Mouse (Mus musculus) small intestine, adult 2 months (tissue): Measurements from ENCODE around the gene Pard3b. TPM values are rescaled to one million over a fixed set of nuclear protein-coding genes. Genes with fewer than 3 reads are reported as not detected.

Source experiments
- H3K27ac ChIP-seq: fragments of 200-500 bp; 2 replicates; pipeline ENCODE4 v1.5.1; 2012; ENCODE audit warnings: low read depth, low read length, control low read depth, inconsistent platforms; ENCODE audit not compliant: insufficient read depth
- H3K27me3 ChIP-seq: fragments of 200-500 bp; 2 replicates; pipeline ENCODE4 v1.6.1; 2012; ENCODE audit warnings: mild to moderate bottlenecking, moderate library complexity, low read length, inconsistent platforms; ENCODE audit not compliant: control insufficient read depth, insufficient read depth
- H3K36me3 ChIP-seq: fragments of 200-500 bp; 2 replicates; pipeline ENCODE4 v1.6.1; 2012; ENCODE audit warnings: mild to moderate bottlenecking, low read length, control low read depth, inconsistent platforms; ENCODE audit not compliant: control insufficient read depth, insufficient read depth
- H3K4me1 ChIP-seq: fragments of 200-500 bp; 2 replicates; pipeline ENCODE4 v1.6.1; 2012; ENCODE audit warnings: low read length, inconsistent platforms, mixed read lengths; ENCODE audit not compliant: control insufficient read depth, insufficient read depth, insufficient read length
- H3K4me3 ChIP-seq: fragments of 200-500 bp; 2 replicates; pipeline ENCODE4 v1.5.1; 2012; ENCODE audit warnings: low read depth, mild to moderate bottlenecking, control low read depth, inconsistent platforms, low read length, moderate library complexity
- CTCF ChIP-seq: fragments of 200-500 bp; IDR thresholded peaks from 2 replicates; pipeline ENCODE4 v1.5.1; 2012; ENCODE audit warnings: low read depth, mild to moderate bottlenecking, control low read depth, inconsistent platforms, low read length, moderate library complexity, mixed read lengths; ENCODE audit not compliant: insufficient replicate concordance, insufficient read length; ENCODE audit errors: extremely low read depth
- POLR2A ChIP-seq: fragments of 200-500 bp; IDR thresholded peaks from 2 replicates; pipeline ENCODE4 v1.6.1; 2012; ENCODE audit warnings: low read depth, mild to moderate bottlenecking, control low read depth, inconsistent platforms, low read length, moderate library complexity
- WGBS: fragments of 180-500 bp; shearing (Covaris S2); methylation state at CpG from one replicate; pipeline ENCODE4 v1.1.7; 2018; 5-methylcytosine and 5-hydroxymethylcytosine counted together
- polyA plus RNA-seq: library from polyadenylated mRNA; depleted of rRNA; stranded (reverse); fragments of >200 nt; gene quantifications from 2 replicates; pipeline ENCODE4 v1.2.3, GENCODE M21; 2012

Gene Pard3b
- polyA plus RNA-seq, 1 experiment: 7.2 TPM

DNA sequence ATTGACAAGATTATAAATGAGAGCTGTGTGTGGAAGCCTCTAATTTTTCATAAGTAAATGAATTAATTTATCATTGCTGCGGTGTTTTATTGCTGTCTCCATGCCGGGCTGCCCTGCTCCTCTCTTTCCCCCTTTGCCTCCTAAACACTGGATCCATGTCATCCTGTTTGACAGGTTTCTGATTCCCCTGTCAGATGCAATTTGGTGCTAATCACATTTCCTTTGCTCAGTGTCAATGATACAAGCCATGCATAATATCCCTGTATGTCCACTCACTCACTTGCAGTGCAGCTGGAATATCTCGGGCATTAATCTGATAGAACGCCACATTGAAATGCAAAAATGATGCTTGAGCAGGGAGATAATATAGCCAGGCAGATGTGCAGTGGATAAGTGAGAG lies 329.2 kb downstream of the Pard3b start:
- Histone ChIP-seq H3K4me3 (no peak overlapping the region), H3K27me3 (no peaks in the 10 kb centered on the region), H3K27ac (no peak overlapping the region), H3K4me1 (no peaks in the 10 kb centered on the region), H3K36me3 (no peaks in the 10 kb centered on the region)
- 88% methylated on average over 4 of the region's 4 CpGs for WGBS
- no peak for TF ChIP-seq CTCF
- no peak for TF ChIP-seq POLR2A

DNA sequence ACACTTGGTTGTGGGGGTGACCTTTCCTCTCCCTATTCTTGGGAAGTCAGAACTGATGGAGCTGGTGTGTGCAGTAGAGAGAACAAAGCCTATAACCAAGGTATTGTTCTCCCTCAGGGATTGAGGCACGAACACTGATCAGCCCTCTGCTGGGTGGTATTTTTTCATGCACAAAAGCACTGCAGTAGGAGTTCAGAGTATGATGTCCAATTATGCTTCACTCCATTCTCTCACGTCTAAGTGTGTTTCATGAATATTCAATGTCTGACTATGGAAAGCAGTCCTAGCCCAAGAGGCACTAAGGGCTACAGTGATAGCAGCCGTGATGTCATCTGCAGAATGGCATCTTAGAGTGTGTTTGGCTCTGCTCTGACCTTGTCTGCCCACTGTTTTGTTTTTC lies 359.1 kb downstream of the Pard3b start:
- Histone ChIP-seq H3K27me3 (no peaks in the 10 kb centered on the region), H3K36me3 (no peaks in the 10 kb centered on the region), H3K27ac (no peak overlapping the region), H3K4me3 (no peak overlapping the region), H3K4me1 (no peaks in the 10 kb centered on the region)
- TF ChIP-seq POLR2A: no peak
- TF ChIP-seq CTCF: no peak
- 88% methylated on average over 3 of the region's 3 CpGs for WGBS

DNA sequence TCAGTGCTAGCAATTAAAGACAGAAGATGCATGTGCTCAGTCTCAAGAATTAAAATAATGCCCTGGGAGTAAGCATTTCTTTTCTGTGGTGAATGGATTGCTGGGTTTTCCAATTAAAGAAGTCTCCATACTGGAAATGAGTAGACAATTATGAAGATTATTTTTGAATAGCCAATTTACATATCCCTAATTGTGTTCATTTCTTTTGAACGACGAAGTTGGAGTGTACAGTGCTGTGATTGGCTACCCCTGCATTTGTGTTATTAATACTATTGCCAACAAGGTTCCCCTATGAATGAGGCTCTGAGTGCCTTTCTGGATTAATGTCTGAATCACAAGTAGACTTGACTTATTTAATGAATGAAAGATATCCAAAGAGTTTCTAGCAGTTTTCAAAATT lies 370.2 kb downstream of the Pard3b start:
- no peaks in the 10 kb centered on the region for H3K27me3 ChIP-seq
- no peaks in the 10 kb centered on the region for H3K4me1 ChIP-seq
- 88% methylated on average over 2 of the region's 2 CpGs for WGBS
- TF ChIP-seq POLR2A: no peak
- no peak for TF ChIP-seq CTCF
- no peak overlapping the region for H3K4me3 ChIP-seq
- no peaks in the 10 kb centered on the region for H3K36me3 ChIP-seq
- no peak overlapping the region for H3K27ac ChIP-seq

DNA sequence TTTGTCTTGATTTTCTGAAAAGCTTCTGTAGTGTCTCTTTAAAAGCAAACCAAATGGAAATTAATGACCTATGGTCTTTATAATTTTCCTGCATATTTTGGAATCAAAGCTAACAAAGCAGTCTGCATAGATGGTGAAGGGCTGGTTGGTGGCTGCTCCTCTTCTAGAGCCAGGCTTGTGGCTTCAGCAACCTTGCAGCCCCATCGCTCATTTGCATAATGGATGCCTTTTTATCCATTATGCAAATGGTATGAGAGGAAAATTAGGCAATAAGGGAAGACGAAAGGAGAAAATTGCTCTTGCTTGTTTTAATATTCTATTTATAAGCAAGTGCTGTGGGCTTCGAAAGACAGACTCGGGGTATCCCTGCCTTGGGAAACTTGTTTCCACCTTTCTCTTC lies 373.1 kb downstream of the Pard3b start:
- H3K27ac ChIP-seq: no peak overlapping the region
- H3K36me3 ChIP-seq: no peaks in the 10 kb centered on the region
- no peaks in the 10 kb centered on the region for H3K4me1 ChIP-seq
- no peak for TF ChIP-seq CTCF
- TF ChIP-seq POLR2A: no peak
- no peak overlapping the region for H3K4me3 ChIP-seq
- 95% methylated on average over 4 of the region's 4 CpGs for WGBS
- no peaks in the 10 kb centered on the region for H3K27me3 ChIP-seq

DNA sequence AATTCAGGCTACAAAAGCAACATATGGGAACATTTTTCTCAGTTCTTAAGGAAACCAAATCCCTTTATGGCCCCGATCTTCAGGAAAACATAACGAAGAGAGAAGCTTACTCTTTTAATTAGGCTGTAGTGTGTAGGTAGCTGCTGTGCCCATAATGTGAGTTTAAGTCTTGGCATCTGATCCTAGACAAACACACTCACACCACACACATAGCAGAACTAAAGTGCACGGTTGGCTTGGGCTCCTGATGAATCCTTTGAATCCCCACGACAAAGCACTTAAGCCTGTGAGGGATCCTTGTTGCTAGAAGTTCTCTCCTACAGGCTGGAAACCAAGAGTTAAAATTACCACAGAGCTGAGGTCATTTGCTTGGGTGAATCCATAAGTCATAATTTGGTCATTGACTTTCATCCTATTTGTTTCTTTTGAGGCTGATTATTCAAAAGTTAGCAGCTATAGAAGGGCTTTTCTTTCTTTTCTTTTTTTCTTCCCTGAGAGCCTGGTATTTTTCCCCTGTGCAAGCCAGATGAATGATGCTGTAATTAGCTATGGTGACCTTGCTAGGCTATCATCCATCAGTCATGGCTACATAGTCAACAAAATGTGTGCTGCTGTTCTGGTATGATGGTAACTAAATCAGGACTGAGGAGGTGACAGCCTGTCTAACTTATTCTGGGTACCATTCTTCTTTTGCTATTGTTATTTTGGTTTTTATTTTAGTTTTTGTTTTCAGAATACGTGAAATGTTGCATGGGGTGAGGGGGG lies 378.1 kb downstream of the Pard3b start:
- Histone ChIP-seq H3K27ac (no peak overlapping the region), H3K4me3 (no peak overlapping the region), H3K27me3 (no peaks in the 10 kb centered on the region), H3K4me1 (no peaks in the 10 kb centered on the region), H3K36me3 (no peaks in the 10 kb centered on the region)
- no peak for TF ChIP-seq CTCF
- TF ChIP-seq POLR2A: no peak
- 83% methylated on average over 5 of the region's 5 CpGs for WGBS

DNA sequence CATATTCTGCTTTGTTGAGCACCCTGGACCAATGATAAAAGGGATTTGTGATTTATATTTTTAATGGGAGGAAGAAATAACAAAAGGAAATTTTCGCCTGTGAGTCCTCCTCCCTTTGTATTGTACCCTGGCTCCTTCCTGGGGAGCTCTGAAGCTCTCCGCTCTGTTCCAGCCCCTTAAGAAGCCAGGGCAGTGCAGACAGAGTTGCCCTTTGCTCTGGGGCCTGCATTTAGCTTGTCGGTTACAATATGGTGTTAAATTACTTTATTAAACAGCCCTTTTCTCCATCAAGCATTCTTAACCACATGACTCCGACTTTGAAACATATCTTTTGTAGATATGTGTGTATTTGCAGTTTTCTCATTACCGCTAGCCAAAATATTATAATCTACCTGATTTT lies 379.7 kb downstream of the Pard3b start:
- TF ChIP-seq POLR2A (no peak), CTCF (no peak)
- no peaks in the 10 kb centered on the region for H3K36me3 ChIP-seq
- H3K27me3 ChIP-seq: no peaks in the 10 kb centered on the region
- H3K4me1 ChIP-seq: no peaks in the 10 kb centered on the region
- H3K27ac ChIP-seq: no peak overlapping the region
- H3K4me3 ChIP-seq: no peak overlapping the region
- 54% methylated on average over 5 of the region's 5 CpGs for WGBS

DNA sequence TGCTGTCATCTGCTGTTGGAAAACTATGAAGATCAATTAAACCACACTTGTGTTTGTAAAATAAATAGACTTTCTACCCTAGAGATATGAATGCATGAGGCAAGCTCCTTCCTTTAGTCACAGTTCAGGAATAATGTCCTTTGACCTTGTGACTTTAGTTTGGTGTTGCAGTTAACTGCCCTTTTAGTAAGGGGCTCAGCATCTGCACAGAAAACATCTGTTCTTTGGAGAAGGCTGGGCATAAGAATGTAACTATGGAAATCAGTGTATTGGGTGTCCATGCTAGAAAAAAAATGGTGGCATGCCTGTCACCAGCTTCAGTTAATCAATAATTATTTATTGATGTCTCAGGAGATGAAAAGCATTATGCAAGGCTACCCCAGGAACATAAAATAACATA lies 381.1 kb downstream of the Pard3b start:
- Histone ChIP-seq H3K4me1 (no peaks in the 10 kb centered on the region), H3K27ac (no peak overlapping the region), H3K4me3 (no peak overlapping the region), H3K27me3 (no peaks in the 10 kb centered on the region), H3K36me3 (no peaks in the 10 kb centered on the region)
- no peak for TF ChIP-seq POLR2A
- no peak for TF ChIP-seq CTCF

DNA sequence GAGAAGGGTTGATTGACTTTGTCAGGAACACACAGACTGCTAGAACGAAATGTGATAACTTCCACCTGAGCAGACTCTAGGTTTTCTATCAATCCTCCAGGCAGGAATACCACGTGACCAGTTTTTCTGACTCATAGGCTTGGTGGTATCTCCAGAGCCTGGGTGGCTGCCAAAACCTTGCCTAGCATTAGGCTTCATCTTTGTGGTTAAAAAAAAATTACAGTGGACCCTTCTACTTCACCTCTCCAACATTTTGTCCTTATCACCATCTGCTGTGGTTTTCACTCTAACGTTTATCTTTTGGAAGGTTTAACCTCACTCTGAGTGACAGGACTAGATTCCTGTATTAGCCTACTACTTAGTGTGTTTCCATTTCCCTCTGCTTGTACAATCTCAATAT lies 403.1 kb downstream of the Pard3b start:
- no peaks in the 10 kb centered on the region for H3K36me3 ChIP-seq
- no peak overlapping the region for H3K4me3 ChIP-seq
- TF ChIP-seq POLR2A (no peak), CTCF (no peak)
- no peak overlapping the region for H3K27ac ChIP-seq
- no peaks in the 10 kb centered on the region for H3K4me1 ChIP-seq
- no peaks in the 10 kb centered on the region for H3K27me3 ChIP-seq
- WGBS: 34% methylated on average over 3 of the region's 3 CpGs
